Mouse (Mus musculus): ENCODE data around the gene Tas1r3.

Gene Tas1r3

DNA sequence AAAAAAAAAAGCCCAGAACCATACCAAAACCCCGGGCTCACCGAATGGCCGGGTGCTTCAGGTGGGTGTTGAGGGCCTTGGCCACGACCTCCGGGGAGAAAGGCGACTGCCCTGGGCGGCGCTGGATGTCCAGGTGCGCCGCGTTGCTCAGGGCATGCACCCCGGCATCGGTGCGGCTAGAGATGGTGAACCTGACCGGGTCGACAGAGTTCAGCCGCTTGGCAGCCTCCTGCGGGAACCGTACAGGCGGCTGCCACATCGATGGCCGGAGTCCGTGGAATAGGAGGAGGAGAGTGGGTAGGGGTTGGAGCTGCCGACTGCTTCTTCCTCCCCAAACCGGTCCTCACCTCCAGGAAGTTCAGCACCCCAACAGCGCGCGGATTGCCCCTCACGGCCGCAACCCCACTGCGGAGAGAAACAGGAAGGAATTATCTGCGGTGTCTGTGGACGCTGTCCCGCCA lies 27.9 kb upstream of the Tas1r3 start:
- in situ Hi-C loops (cut with MboI; ENCODE audit: low pct_unique_long_range_greater_than_20kb in 1 of 2, low sequenced_read_pairs in 2 of 2, unreplicated experiment in 1 of 2) = no loop called here

DNA sequence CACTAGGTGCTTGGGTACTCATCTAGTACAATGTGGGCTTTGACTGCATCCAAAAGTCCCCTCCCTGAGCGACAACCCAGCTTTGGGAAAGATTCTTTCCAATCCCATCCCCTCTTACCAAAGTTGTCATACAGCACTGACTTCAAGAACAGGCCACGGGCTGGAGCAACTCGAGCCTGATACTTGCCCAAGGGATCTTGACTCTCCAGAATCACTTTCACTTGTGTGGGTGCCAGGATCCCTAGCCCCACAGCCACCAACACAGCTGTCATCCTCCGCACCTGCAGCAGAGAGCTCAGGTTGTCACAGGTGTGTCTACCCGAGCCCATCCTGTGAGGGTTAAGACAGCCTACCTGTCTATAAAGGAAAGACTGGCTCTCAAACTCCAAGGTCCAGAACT lies 26.2 kb upstream of the Tas1r3 start:
- in situ Hi-C loops (cut with MboI; ENCODE audit: low pct_unique_long_range_greater_than_20kb in 1 of 2, low sequenced_read_pairs in 2 of 2, unreplicated experiment in 1 of 2) = no loop called here

DNA sequence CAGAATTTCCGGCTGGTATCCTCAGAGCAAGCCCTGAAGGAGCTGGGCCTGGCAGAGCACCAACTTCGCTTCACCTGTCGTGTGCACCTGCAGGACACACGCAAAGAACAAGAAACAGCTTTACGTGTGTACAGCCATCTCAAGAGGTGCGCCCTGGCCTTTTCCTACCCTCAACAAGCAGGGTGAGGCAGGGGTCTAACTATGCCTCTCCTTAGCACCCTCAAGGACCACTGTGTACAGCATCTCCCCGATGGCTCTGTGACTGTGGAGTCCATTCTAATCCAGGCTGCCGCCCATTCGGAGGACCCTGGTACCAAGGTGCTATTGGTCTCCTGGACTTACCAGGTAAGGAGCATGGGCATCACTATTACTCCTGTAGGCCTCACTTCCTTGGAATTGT lies 25.0 kb upstream of the Tas1r3 start:
- in situ Hi-C loops (cut with MboI; ENCODE audit: low pct_unique_long_range_greater_than_20kb in 1 of 2, low sequenced_read_pairs in 2 of 2, unreplicated experiment in 1 of 2) = no loop called here

DNA sequence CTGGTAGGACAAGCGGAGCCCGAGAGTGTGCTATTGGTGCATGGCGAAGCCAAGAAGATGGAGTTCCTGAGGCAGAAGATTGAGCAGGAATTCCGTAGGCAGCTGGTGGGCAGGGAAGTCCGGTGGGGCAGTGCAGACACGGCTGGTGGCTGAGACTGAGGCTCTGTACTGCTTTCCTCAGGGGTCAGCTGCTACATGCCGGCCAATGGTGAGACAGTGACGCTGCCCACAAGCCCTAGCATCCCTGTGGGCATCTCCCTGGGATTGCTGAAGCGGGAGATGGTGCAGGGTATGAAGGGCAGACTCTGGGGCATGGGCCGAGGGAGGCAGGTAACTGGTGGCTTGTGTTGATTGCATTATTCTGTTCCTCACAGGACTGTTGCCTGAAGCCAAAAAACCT lies 24.5 kb upstream of the Tas1r3 start:
- in situ Hi-C loops (cut with MboI; ENCODE audit: low pct_unique_long_range_greater_than_20kb in 1 of 2, low sequenced_read_pairs in 2 of 2, unreplicated experiment in 1 of 2) = no loop called here

GRCm38 (mm10) chr4:155886330-155886729 lies 23.2 kb upstream of the Tas1r3 start:
- in situ Hi-C loops (cut with MboI; ENCODE audit: low pct_unique_long_range_greater_than_20kb in 1 of 2, low sequenced_read_pairs in 2 of 2, unreplicated experiment in 1 of 2) = no loop called here

DNA sequence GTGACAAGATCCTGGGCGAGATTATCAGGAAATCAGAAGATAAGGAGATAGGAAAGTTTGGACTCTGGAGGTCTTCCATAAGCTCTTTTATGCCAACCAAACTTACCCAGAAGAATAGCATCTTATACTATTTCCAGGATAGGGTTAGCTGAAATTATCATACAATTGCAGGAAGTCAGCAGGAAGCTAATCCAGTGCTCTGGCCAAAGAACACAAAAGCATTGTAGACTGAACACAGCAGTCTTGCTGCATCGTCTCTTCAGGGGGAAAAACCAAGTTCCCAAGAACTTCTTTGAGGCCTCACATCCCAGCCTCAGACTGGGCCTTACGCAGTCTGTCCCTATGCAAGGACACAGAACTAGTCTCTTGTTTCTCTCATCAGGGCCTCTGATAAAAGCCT lies 20.4 kb upstream of the Tas1r3 start:
- in situ Hi-C loops (cut with MboI; ENCODE audit: low pct_unique_long_range_greater_than_20kb in 1 of 2, low sequenced_read_pairs in 2 of 2, unreplicated experiment in 1 of 2) = no loop called here

GRCm38 (mm10) chr4:155871404-155871803 lies 8.2 kb upstream of the Tas1r3 start:
- in situ Hi-C loops (cut with MboI; ENCODE audit: low pct_unique_long_range_greater_than_20kb in 1 of 2, low sequenced_read_pairs in 2 of 2, unreplicated experiment in 1 of 2) = no loop called here

DNA sequence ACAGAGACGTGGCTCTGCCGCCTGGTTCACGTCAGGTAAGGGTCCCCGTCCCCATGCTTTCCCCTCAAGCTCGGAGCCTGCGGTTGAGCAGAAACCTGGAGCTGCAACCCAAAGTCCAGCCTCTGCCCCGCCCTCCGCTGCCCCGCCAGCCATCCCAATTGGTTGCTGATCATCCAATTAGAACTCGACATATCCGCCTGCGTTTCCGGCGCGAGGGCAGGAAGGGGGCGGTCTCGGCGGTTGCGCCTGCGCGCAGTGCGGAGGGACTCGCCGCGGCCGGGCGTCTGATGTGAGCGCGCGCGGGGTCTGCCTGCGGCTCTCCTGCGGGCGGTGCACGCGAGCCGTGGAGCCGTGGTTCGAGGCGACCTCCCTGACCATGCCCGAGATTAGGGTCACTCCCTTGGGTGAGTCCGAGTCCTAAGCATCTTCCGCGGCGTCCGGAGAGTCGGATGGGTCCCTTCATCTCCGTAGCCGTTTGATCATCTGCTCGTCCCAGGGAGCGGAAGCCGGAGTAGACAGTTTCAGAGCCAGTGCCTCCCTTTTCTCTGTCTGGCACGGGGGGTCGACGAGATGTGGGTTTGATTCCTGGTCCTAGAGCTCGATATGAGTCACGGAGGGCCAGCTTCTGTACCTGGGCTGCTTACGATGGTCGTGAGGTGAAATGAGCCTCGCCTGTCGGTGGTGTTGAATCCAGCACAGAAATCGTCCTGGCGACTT lies 6.3 kb upstream of the Tas1r3 start, which contains the start of the genes Cptp and Ints11:
Gene Cptp (minus strand): TSS at position 124 of the 717 bp plus-strand sequence.
Gene Ints11 (plus strand): TSS at position 230 of the 717 bp plus-strand sequence.
- in situ Hi-C loops (cut with MboI; ENCODE audit: low pct_unique_long_range_greater_than_20kb in 1 of 2, low sequenced_read_pairs in 2 of 2, unreplicated experiment in 1 of 2) = no loop called here

- in situ Hi-C loops (cut with MboI; ENCODE audit: low pct_unique_long_range_greater_than_20kb in 1 of 2, low sequenced_read_pairs in 2 of 2, unreplicated experiment in 1 of 2) = no loop called here
Observed at GRCm38 (mm10) chr4:155868614-155869298, 5.6 kb upstream of the Tas1r3 start.

- in situ Hi-C loops (cut with MboI; ENCODE audit: low pct_unique_long_range_greater_than_20kb in 1 of 2, low sequenced_read_pairs in 2 of 2, unreplicated experiment in 1 of 2) = no loop called here
Observed at GRCm38 (mm10) chr4:155861787-155862186, 1.4 kb downstream of the Tas1r3 start.

GRCm38 (mm10) chr4:155859318-155859717 lies 3.8 kb downstream of the Tas1r3 start:
- in situ Hi-C loops (cut with MboI; ENCODE audit: low pct_unique_long_range_greater_than_20kb in 1 of 2, low sequenced_read_pairs in 2 of 2, unreplicated experiment in 1 of 2) = no loop called here

GRCm38 (mm10) chr4:155856881-155857280 lies 6.3 kb downstream of the Tas1r3 start:
- in situ Hi-C loops (cut with MboI; ENCODE audit: low pct_unique_long_range_greater_than_20kb in 1 of 2, low sequenced_read_pairs in 2 of 2, unreplicated experiment in 1 of 2) = no loop called here

- in situ Hi-C loops (cut with MboI; ENCODE audit: low pct_unique_long_range_greater_than_20kb in 1 of 2, low sequenced_read_pairs in 2 of 2, unreplicated experiment in 1 of 2) = no loop called here
Observed at GRCm38 (mm10) chr4:155856071-155856470, 7.1 kb downstream of the Tas1r3 start.

- in situ Hi-C loops (cut with MboI; ENCODE audit: low pct_unique_long_range_greater_than_20kb in 1 of 2, low sequenced_read_pairs in 2 of 2, unreplicated experiment in 1 of 2) = no loop called here
Observed at GRCm38 (mm10) chr4:155854991-155855390, 8.2 kb downstream of the Tas1r3 start.

DNA sequence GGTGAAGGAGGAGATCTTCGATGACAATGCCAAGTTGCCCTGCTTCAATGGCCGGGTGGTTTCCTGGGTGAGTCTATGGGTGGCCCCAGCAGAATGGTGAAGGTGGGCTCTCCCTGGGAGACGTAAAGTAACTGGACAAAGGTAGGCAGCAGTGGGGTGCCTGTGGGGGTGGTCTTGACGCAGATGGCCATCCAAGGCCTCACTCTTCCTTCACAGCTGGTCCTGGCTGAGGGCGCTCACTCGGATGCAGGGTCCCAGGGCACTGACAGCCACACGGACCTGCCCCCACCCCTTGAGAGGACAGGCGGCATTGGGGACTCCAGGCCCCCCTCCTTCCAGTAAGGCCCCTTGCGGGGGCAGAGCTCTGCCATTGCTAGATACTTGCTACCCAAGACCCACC lies 9.7 kb downstream of the Tas1r3 start:
- in situ Hi-C loops (cut with MboI; ENCODE audit: low pct_unique_long_range_greater_than_20kb in 1 of 2, low sequenced_read_pairs in 2 of 2, unreplicated experiment in 1 of 2) = no loop called here

GRCm38 (mm10) chr4:155851951-155852411 lies 11.2 kb downstream of the Tas1r3 start:
- in situ Hi-C loops (cut with MboI; ENCODE audit: low pct_unique_long_range_greater_than_20kb in 1 of 2, low sequenced_read_pairs in 2 of 2, unreplicated experiment in 1 of 2) = no loop called here

DNA sequence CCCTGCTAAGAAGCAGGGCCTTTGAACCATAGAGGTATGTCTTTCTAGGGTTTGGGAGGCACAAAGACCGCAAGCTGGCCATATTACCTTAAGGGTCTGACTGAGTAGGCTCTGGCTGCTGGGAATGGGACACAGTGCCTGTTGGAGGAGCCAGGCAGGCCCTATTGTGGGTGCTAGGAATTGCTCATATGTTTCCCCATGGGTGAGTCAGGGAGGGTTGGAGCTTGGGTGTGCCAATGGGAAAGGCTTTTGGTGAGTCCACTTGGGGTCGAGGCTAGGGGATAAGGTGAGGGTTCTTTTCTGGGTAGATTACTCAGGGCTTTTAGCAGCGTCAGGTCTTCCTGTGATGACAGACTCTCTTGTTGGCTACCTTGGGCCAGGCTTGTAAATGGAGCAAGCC lies 11.8 kb downstream of the Tas1r3 start:
- in situ Hi-C loops (cut with MboI; ENCODE audit: low pct_unique_long_range_greater_than_20kb in 1 of 2, low sequenced_read_pairs in 2 of 2, unreplicated experiment in 1 of 2) = no loop called here

DNA sequence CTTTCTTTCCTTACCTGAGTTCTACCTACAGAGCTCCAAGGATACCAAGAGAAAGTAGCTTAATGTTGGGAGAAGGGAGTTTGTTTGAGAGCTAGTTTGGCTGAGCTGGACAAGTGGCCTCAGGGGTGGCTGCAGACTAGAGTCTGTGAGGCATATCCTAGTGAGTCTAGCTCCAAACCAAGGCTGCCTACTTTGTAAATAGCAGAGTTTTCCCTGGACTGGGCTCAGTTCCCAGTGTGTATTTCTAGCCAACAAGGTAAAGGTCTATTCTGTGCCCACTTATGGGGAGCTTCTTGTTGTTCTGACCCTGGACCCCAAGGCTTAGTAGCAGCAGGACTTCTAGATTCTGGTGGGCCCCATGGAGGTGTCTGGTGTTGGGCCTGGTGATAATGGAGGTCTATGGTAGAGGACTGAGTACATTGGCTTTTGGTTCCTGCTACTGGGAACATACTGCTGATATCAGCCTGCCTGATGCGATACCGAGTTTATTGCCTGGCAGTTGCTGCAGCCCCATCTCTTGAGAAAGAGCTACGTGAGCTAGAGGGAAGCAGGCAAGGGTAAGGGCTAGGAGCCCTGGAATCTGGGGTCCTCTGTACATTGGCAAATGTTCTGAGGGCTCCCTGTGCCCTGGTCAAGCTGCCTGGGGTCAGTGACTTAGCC lies 13.2 kb downstream of the Tas1r3 start:
- in situ Hi-C loops (cut with MboI; ENCODE audit: low pct_unique_long_range_greater_than_20kb in 1 of 2, low sequenced_read_pairs in 2 of 2, unreplicated experiment in 1 of 2) = no loop called here

DNA sequence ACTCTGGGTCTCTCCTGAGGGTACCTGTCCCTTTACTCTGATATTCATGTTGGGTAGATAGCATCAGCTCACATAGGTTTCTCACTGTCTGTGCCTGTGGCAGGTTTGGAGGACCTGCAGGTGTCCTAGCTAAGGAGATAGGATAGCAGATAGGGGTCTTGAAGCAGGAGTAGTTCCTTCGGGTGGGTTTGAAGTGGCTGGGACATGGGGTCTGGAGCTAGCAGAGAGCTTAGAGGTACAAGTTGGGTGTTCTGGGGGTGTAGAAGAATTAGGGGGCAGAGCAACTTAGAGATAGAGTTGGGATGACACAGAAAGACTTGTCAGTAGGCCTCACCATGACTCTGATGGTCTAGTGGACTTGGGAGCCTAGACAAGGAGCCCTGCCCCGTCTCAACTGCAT lies 13.8 kb downstream of the Tas1r3 start:
- in situ Hi-C loops (cut with MboI; ENCODE audit: low pct_unique_long_range_greater_than_20kb in 1 of 2, low sequenced_read_pairs in 2 of 2, unreplicated experiment in 1 of 2) = no loop called here

Measured in mouse embryonic stem cell (cell line).